Mouse (Mus musculus) cortical plate, adult 2 months (tissue): ENCODE data around the gene Hivep3.

ENCODE experiments used
- CTCF ChIP-seq: fragments of 200-500 bp; IDR thresholded peaks from 2 replicates; pipeline ENCODE4 v1.5.1; 2011; ENCODE audit warnings: mild to moderate bottlenecking, control low read depth, low read length; ENCODE audit not compliant: insufficient read depth; ENCODE audit errors: extremely low read depth
- POLR2A ChIP-seq: fragments of 200-500 bp; IDR thresholded peaks from 2 replicates; pipeline ENCODE4 v1.6.1; 2011; ENCODE audit warnings: mild to moderate bottlenecking, low read length, control low read depth; ENCODE audit not compliant: insufficient read depth; ENCODE audit errors: extremely low read depth

GRCm38 (mm10) chr4:119932549-119933257 is 199.1 kb downstream of the Hivep3 start:
- TF ChIP-seq POLR2A: no peak
- TF ChIP-seq CTCF: no peak
